In the genomic region with DNA sequence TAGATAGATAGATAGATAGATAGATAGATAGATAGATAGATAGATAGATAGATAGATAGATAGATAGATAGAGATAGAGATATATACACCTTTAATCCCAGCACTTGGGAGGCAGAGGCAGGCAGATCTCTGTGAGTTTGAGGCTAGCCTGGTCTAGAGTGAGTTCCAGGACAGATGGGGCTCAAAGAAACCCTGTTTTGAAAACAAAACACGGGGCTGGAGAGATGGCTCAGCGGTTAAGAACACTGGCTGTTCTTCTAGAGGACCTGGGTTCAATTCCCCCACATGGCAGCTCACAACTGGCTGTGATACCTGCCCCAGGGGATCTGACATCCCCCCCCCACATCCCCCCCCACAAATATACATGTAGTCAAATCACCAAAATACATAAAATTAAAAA, we compare ENCODE assay signal across 5 mouse cellular contexts. TPM values are rescaled to one million over a fixed set of nuclear protein-coding genes. Genes with fewer than 3 reads are reported as not detected.
"Had no signal": no experiment of that assay in that cellular context is flagged by ENCODE, and none has a peak within 500 bp of the region (broad histone marks: within the 10 kb centered on the region; RNA-seq: fewer than 3 reads in every experiment).

No protein-coding gene starts in this region.

RNA-seq across cellular contexts. Expression of a gene that starts 7.6 kb away (rescaled TPM):
- total RNA-seq: neutrophil, adult 5-6 weeks had no signal
- polyA plus RNA-seq: neural tube, embryonic 13.5 days; neural tube, embryonic 14.5 days; neural tube, embryonic 15.5 days; testis, adult 2 months had no signal
